Mouse (Mus musculus) cortical plate, adult 2 months (tissue): ENCODE measurements around the gene Grb14.

Experiments
- CTCF ChIP-seq: fragments of 200-500 bp; IDR thresholded peaks from 2 replicates; pipeline ENCODE4 v1.5.1; 2011; ENCODE audit warnings: mild to moderate bottlenecking, control low read depth, low read length; ENCODE audit not compliant: insufficient read depth; ENCODE audit errors: extremely low read depth
- POLR2A ChIP-seq: fragments of 200-500 bp; IDR thresholded peaks from 2 replicates; pipeline ENCODE4 v1.6.1; 2011; ENCODE audit warnings: mild to moderate bottlenecking, low read length, control low read depth; ENCODE audit not compliant: insufficient read depth; ENCODE audit errors: extremely low read depth

- TF ChIP-seq POLR2A (no peak), CTCF (no peak)
Observed at GRCm38 (mm10) chr2:65048234-65049017, 23.6 kb upstream of the Grb14 start.
